Mouse (Mus musculus) right cerebral cortex, postnatal 4 days (tissue): ENCODE measurements around the gene Tmem144.

Source experiments
- DNase-seq: peaks from one replicate; pipeline ENCODE4 v3.0.0-alpha.2; 2022

Gene Tmem144

DNA sequence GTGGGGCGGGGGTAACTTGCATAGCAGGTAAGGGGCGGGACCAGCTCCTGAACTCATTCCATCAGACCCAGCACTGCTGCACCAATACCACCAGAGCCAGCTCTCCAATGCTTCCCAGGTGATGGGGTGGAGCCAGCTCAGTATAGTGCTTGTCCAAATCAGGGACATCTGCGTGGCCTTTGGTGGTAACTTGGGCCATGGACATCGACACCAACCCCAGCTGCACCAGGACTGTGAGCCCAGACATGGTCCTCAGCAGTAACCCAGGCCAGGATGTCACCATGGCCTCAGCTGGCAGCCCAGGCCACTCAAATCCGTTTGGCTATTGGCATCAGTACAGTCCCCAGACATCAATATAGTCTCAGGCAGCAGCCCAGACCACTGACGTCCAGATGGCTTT lies 60.3 kb downstream of the Tmem144 start:
- DNase-seq = no peak

GRCm38 (mm10) chr3:79790324-79790723 lies 62.2 kb downstream of the Tmem144 start:
- no peak for DNase-seq

DNA sequence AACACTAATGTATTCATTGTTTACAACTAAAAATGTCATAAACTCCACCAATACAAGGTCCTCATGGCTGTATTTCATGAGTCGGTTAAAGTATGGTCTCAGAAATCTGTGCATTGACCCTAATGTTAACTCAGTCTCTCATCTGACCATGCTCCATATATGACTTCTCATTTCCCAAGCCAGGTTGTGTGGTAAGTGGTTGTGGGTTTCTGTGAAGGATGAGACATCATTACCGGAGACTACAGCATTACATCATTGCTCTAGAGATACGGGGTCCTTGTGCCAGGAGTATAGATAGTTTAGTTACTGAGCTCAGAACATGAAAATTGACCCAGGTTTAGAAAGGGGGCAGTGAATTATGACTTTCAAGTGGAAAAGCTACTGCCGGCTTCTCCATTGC lies 63.0 kb downstream of the Tmem144 start:
- no peak for DNase-seq

DNA sequence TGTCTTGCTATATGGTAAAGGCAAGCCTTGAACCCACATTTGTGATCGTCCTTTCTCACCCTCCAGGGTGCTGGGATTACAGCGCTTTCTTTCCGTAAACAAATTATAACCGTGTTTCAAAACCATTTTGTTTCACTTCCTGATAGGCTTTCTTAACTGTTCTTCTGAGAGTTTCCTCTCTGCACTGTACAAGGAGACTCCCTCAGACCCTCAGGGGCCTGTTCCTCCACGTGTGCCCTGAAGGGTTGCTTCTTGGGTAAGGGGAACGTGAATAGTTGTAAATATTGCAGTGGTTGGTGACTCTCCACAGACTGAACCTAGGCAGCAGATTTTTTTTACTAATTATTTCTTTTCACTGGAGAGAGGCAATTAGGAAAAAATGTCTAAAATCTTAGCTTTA lies 63.6 kb downstream of the Tmem144 start:
- DNase-seq = no peak

- DNase-seq = no peak
These were observed 68.2 kb downstream of the Tmem144 start for GRCm38 (mm10) chr3:79784362-79784736.

GRCm38 (mm10) chr3:79783630-79784361 lies 68.8 kb downstream of the Tmem144 start:
- DNase-seq = no peak

GRCm38 (mm10) chr3:79772701-79773100 lies 79.9 kb downstream of the Tmem144 start:
- DNase-seq = no peak
